Mouse (Mus musculus) inflammation-experienced regulatory T-cells, adult 16 weeks (primary cell): ENCODE data around the gene Adgrf3. TPM values are rescaled to one million over a fixed set of nuclear protein-coding genes. Genes with fewer than 3 reads are reported as not detected.

Experiments
- polyA plus RNA-seq: library from polyadenylated mRNA; unstranded; fragments of 100-300 nt; shearing (Covaris generic); gene quantifications from one replicate; pipeline ENCODE4 v1.2.1, GENCODE M21; 2017

Gene Adgrf3
- polyA plus RNA-seq: not detected

GRCm38 (mm10) chr5:30205493-30205892 is at the start of gene Adgrf3:
Gene Adgrf3, minus strand, starts transcription at chr5:30205722.

GRCm38 (mm10) chr5:30232271-30232971 is 26.9 kb upstream of the Adgrf3 start, which contains the start of gene Selenoi:
Gene Selenoi, plus strand, starts transcription at chr5:30232581.

GRCm38 (mm10) chr5:30154474-30155394 is 50.8 kb downstream of the Adgrf3 start, which contains the start of the genes Hadha and Hadhb:
Gene Hadha, minus strand, starts transcription at chr5:30155162.
Gene Hadhb, plus strand, starts transcription at chr5:30155248.

Other genes with a start within 250 kb of the Adgrf3 start
- gene Il6, start 192.6 kb downstream of the Adgrf3 start, polyA plus RNA-seq: 0.74 TPM
- gene Tyms, start 132.1 kb downstream of the Adgrf3 start, polyA plus RNA-seq: 57.7 TPM
- gene Garem2, start 100.6 kb downstream of the Adgrf3 start, polyA plus RNA-seq: not detected
- not detected for gene 3110082J24Rik, start 99.6 kb downstream of the Adgrf3 start, polyA plus RNA-seq
- gene Hadha, start 50.6 kb downstream of the Adgrf3 start, polyA plus RNA-seq: 120 TPM
- 239 TPM for gene Hadhb, start 50.5 kb downstream of the Adgrf3 start, polyA plus RNA-seq
- 26.5 TPM for gene Selenoi, start 26.9 kb upstream of the Adgrf3 start, polyA plus RNA-seq
- gene Drc1, start 75.7 kb upstream of the Adgrf3 start, polyA plus RNA-seq: 1.0 TPM